Mouse (Mus musculus): ENCODE data around the gene Lipe.

Gene Lipe

GRCm38 (mm10) chr7:25363151-25363550, 35.4 kb downstream of the Lipe start:
- no peak for DNase-seq (ENCODE audit: low spot score in 2 of 2)

GRCm38 (mm10) chr7:25358721-25359206, 39.7 kb downstream of the Lipe start:
- no peak for DNase-seq (ENCODE audit: low spot score in 2 of 2)

DNA sequence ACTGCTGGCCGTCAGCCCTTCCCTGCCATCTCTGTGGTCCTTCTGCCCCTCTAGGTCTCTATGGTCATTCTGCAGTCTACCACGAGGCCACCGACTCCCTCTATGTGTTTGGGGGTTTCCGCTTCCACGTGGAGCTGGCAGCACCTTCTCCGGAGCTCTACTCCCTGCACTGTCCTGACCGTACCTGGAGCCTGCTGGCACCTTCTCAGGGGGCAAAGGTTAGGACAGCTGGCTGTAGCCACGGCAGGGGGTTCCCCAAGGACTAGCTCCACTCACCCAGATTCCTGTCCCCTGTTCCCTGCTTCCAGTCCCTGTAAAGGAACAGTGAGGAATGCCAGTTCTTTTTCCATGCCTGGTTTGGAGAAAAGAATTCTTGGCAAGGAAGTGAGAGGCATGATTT, 49.6 kb downstream of the Lipe start:
- DNase-seq (ENCODE audit: low spot score in 2 of 2), result no peak

DNA sequence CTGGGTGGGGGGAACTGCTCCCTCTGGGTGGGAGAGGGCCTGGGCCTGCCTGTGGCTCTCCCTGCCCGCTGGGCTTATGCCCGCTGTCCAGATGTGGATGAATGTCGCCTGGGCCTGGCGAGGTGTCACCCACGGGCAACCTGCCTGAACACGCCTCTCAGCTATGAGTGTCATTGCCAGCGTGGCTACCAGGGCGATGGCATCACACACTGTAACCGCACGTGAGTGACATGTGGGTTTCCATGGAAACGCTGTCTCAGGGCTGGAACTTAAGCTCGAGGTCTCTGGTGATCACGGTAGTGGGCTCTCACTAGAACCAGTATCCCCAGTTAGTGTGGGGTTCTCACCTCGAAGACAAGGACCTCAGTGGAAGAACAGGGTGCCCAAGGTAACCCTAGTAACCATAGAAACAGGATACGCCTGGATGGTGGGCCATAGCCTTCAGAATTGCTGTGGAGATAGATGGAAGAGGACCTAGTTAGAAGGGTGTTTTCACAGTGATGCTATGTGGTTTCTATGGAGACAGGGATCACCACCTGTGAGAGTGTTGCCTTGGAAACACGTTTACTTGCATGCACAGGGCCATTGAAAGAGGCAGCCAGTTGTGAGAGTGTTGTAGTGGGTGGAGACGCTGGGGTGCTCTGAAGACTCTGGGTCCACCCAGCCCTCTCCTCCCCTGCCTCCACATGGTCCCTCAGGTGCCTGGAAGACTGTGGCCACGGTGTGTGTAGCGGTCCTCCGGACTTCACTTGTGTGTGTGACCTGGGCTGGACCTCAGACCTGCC, 57.3 kb downstream of the Lipe start:
- peak; percentile 49 to 50 for DNase-seq (ENCODE audit: low spot score in 2 of 2)

- DNase-seq (ENCODE audit: low spot score in 2 of 2), result no peak
Observed at GRCm38 (mm10) chr7:25339329-25339728, 59.2 kb downstream of the Lipe start.

DNA sequence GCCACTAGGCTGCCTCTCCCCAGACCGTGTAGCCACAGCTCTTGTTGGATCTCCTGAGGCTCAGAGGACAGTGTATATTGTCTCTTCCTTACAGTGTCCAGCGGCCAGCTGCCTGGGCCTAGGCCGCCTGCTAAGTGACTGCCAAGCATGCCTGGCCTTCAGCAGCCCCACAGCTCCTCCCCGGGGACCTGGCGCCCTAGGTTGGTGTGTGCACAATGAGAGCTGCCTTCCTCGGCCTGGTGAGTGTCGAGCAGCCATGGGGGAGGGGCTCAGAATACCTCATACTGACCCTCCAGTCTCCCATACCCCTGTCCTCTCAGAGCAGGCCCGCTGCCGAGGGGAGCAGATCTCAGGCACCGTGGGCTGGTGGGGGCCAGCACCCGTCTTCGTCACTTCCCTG, 64.0 kb downstream of the Lipe start:
- no peak for DNase-seq (ENCODE audit: low spot score in 2 of 2)

- DNase-seq (ENCODE audit: low spot score in 2 of 2), result peak in 1 of 2 experiments; percentile 71
Observed at GRCm38 (mm10) chr7:25333596-25334307, 64.8 kb downstream of the Lipe start.

All from left cerebral cortex, adult 9 months (tissue).